Mouse (Mus musculus): Measurements from ENCODE around the gene Acvrl1.
"Not testable (repeated sequence)": the region's sequence is repeated elsewhere in the genome, so short reads cannot be mapped to it uniquely, and the experiment has no call there.

Gene Acvrl1

DNA sequence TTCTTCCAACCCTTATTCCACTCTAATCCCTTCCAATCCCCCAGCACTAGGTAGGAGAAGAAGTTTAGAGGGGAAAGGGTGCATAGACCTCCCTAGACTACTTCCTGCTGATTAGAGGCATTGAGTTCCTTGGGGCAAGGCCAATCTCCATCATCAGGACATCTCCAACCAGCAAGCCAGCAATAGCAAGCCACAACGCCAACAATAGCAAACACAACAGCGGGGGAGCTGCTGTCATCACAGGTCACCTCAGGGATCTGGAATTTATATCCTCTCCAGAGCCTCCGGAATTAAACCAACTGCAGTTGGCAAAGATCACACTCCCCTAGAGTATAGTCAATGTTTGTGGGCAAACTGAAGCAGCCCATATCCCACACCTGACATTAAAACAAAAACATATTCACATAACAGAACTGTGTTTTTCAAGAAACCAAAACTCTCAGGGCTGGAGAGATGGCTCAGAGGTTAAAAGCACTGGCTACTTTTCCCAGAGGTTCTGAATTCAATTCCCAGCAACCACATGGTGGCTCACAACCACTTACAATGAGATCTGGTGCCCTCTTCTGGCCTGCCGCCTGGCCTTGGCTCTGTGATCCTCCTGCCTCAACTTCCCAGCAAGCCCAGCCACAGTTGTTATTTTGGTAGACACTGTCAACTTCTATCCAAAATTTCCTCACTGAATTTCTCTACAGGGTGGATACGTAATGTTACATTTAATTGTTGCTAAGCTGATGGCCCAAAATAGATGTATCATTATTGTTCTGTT is 20.2 kb upstream of the Acvrl1 start:
- no peak for DNase-seq (ENCODE audit: low spot score in 2 of 2)

DNA sequence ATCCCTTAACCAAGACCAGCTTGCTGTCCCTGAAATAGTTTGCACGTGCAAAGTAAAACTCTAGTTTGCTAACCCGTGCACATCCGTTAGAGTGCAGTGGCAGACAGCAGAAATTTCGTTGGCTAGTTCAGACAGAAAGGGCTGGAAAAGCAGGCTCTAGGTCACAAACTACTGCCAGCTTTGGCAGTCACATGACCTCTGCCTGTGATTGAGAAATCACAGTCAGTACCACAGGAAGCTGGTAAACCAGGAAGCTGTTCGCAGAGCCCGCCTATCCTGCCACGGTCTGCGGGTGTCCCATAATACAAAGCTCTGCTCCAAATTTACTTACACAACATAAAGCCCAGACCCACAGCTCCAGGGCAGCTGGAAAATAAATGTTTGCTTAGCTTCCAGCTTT is 15.1 kb upstream of the Acvrl1 start:
- DNase-seq (ENCODE audit: low spot score in 2 of 2) = no peak

DNA sequence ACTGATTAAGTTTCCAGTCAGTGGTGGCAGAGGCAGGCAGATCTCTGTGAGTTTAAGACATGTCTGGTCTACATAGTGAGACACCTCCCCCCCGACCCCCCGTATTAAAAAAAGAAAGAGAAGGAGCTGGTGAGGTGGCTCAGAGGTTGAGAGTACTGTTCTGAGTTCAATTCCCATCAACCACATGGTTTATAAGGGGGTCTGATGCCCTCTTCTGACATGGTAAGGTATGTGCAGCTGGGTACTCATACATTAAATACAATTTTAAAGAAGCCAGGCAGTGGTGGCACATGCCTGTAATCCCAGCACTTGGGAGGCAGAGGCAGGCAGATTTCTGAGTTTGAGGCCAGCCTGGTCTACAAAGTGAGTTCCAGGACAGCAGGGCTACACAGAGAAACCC is 14.5 kb upstream of the Acvrl1 start:
- DNase-seq (ENCODE audit: low spot score in 2 of 2) = not testable (repeated sequence)

DNA sequence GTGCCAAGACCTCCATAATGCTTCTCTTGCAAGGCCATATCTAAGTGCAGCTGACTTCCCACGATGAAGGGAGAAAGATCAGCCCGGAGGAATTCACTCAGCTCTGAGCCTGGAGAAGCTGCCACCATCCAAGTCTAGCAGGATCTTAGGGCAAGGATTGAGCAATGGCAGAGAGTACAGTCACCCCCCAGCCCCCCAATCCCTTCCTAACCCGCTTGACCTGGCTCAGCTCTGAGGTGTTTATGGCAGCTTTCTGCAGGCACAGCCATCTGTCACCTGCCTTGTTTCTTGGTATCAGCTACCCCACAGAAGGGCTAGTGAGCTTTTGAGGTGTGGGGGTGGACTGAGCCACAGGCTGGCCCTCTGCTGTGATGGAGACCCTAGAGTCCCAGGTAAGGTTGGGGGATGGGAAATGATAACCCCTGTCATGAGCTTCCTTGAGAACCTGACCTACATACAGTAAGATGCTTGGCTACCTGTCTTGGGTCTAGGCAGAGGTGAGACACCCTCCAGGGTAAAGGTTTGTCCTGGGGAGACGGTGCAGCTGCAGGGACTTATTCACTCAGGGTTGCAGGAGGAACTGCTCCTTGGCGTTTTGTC is 12.7 kb upstream of the Acvrl1 start, which contains the start of gene Ankrd33:
Ankrd33 (plus strand) TSS at position 245 of the 600 bp plus-strand sequence.
- no peak for DNase-seq (ENCODE audit: low spot score in 2 of 2)

DNA sequence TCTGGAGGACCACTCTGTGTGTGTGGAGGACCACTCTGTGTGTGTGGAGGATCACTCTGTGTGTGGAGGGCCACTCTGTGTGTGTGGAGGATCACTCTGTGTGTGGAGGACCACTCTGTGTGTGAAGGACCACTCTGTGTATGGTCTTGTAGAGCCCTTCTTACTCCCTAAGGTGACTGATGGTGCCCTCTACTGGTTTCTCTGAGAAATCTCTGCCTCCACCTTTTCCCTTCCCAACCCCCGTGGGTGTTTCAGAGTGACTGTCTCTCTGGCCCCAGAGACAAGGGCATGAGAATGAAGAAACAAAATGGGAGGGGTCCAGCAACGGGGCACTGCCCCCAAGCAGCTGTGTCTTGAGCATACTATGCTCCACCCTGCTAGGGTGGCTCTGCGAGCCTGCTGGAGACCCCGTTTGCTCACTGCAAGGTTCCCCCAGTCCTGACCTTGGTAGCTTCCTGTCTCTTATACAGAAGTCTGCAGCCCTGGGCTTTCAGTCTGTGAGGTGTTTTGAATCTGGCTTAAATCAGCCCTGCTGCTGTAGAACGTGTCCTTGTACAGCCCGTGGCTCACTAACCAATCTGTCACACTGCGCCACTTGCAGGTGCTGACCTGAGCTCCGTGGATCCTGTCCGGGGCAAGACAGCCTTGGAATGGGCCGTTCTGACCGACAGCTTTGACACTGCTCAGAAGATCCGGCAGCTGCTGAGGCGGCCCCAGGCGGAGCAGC is 9.8 kb upstream of the Acvrl1 start:
- DNase-seq (ENCODE audit: low spot score in 2 of 2) = no peak

DNA sequence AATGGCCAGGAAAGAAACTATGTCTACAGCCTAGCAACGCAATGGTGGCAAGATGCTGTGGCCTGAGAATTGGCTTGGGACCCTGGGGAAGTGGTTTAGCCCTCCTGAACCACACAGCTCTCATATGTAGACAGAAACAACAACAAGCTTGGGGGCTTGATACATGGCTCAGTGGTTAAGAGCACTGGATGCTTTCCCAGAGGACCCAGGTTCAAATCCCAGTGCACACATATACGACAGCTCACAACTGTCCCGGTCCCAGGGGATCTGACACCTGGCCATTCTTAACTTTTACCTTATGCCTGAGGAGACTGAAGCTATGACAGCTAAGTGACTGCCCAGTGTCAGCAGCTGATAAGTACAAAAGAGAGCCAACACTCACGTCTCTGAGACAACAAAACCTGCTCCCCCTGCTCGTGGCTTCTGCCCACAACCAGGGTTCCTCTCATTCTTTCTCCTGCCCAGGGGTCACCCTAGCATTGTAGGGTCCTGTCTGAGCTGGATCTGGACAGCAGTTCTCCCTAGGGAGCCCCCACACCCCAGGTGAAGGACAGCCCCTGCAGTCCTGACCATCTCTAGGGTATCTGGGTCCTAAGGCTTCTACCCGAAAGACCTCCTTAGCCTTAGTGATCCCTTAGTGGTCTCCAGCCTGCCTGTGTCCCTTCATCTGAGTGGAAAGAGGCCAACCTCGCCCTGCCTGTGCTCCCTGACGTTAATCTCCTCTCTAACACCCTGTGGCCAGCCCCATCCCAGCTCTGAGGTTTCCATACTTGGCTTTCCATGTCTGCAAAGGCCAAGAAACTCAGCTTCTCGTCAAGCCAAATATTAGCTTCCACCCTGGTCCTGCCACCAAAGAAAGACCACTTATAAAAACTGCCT is 6.7 kb upstream of the Acvrl1 start:
- no peak for DNase-seq (ENCODE audit: low spot score in 2 of 2)

DNA sequence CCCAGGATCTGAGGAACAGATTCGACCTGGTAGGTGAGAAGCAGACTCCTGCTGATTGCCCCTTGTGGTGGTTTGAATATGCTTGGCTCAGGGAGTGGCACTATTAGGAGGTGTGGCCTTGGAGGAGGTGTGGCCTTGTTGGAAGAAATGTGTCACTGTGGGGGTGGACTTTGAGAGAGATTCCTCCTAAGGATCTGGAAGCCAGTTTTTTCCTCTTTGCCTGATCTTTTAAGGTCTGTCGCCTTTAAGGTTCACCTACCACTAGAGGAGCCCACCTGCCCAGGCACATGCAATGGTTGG is 6.1 kb upstream of the Acvrl1 start:
- no peak for DNase-seq (ENCODE audit: low spot score in 2 of 2)

DNA sequence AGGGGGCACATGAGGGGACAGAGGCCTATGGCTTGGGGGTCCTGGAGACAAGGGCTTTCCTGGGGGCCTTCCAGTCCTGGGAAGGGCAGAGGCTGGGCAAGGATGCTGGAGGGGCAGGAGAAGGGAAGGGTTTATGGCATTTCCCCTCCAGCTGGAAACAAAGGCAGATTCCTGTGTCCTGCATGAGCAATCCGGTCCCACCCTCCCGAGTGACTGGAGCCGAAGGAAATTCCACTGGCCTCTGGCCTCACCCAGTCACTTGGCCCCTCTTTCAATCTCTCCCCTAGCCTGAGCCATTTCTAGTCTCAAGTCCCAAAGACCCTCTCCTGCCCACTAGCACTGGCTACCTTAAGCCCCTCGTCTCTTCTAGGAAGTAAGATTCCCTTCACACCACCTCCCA is 5.1 kb upstream of the Acvrl1 start:
- no peak for DNase-seq (ENCODE audit: low spot score in 2 of 2)

DNA sequence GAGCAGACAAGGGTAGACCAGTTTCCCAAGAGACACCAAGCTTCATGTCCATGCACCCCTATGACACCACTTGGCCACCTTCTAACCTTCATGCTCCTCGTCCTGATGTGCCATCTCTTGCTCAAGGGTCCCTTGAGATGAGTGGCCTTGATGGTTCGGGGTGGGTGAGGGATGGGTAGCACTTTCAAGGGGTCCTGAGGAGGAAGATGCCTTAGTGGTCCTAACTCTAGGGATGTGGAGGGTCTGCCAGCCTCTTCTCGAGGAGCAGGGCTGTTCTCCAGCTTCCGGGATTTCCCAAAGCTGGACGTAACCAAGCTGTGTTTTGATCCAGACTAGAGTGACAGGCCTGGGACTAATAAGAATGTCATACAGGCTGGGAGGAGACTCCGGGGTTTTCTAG is 2.8 kb upstream of the Acvrl1 start:
- no peak for DNase-seq (ENCODE audit: low spot score in 2 of 2)

DNA sequence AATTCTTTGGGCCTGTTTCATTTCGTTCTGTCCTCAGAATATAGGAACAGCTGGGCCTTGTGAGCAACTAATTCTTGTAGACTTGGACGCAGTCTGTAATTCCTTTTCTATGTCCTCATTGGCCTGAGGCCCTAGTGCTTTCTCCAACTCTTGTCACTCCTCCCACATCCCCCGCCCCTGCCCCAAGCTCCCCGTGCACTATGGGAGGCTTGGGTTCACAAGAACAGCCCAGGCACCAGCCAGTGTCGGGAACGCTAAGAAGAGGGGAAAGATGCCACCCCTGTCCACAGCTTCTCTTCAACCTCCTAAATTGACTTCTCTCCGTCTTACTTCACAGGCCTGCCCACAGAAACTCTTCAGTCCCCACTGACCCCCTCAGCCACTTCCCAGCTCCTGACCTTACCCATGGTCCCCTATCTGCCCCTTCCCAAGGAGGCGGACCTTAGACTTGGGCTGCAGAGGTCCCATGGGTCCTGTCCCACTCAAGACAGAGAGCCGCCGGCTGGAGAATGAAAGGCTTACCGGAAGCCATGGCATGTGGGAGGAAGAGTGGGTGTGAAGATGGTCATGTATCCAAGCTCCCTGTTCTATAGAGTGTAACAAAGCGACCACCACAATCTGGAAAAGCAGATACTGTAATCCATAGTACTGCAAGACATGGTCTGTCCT is 1.3 kb upstream of the Acvrl1 start:
- no peak for DNase-seq (ENCODE audit: low spot score in 2 of 2)

DNA sequence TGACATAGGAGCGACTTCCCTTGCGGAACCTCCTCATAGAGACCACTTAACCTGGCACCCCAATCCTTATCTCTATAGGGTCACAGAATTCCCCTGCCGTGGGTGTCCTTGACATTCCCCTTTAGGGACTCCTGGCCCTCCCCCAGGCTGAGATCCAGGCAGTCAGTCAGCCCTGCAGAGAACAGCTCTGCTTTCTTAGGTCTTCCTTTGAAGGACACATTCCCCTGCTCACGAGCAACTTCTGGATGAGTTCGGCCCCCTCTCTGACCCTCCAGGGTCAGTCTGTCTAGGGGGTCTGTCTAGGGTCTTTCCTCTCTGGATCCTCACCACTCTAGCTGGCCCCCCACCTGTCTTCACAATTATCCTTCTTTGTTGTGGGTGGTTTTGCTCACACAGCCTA is 1.1 kb downstream of the Acvrl1 start:
- no peak for DNase-seq (ENCODE audit: low spot score in 2 of 2)

DNA sequence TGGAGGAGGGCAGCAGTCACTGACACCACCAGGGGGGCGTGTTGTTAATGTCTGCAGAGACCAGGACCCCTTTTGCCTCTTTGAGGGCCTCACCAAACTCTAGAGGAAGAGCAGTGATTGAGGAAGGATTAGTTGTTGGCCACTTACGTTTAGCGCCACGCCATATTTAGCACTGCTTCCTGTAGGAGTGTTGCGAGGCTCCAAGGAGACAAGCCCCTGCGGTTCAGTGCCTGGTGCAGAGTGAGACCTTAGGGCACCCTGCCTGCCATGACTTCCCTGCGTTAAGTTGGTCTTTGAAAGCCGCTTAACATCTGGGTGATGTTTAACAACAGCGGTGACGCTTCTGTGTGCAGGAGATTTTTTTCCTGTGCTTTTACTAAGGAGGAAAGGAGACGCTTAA is 3.2 kb downstream of the Acvrl1 start:
- DNase-seq (ENCODE audit: low spot score in 2 of 2) = no peak

DNA sequence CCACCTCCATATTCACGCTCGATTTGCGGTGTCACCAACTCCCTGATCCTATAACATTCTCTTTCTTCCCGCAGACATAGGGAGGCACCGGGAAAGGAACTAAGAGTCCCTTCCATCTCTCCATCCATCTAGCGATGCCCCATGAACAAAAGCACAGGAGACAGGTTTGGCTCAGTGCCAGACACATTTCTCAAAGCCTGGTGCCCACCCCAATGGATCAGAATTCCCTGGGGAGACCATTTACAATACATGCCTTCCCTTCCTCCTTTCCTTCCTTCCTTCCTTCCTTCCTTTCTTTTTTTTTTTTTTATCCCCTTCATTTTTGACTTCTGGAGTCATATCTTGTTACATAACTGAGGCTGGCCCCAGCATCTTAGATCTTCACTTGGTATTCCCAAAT is 3.7 kb downstream of the Acvrl1 start:
- no peak for DNase-seq (ENCODE audit: low spot score in 2 of 2)

DNA sequence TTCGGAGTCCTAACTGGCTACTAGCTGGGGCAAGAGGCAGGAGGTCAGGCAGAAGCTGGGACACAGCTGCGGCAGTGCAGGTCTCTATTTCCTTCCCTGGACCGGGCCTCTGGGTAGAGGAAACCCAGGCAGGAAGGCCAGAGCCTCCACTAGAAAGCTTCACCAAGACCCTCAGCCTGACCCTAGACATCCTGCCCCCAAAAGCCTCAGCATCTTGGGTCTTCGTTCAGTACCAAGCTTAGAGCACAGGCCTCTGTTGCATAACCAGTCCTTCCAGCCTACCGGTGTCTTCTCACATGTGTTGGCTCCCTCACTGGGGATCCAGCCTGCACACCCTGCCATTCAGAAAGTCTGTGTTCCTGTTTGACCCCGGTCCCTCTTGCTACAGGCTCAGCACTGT is 4.4 kb downstream of the Acvrl1 start:
- DNase-seq (ENCODE audit: low spot score in 2 of 2) = no peak

DNA sequence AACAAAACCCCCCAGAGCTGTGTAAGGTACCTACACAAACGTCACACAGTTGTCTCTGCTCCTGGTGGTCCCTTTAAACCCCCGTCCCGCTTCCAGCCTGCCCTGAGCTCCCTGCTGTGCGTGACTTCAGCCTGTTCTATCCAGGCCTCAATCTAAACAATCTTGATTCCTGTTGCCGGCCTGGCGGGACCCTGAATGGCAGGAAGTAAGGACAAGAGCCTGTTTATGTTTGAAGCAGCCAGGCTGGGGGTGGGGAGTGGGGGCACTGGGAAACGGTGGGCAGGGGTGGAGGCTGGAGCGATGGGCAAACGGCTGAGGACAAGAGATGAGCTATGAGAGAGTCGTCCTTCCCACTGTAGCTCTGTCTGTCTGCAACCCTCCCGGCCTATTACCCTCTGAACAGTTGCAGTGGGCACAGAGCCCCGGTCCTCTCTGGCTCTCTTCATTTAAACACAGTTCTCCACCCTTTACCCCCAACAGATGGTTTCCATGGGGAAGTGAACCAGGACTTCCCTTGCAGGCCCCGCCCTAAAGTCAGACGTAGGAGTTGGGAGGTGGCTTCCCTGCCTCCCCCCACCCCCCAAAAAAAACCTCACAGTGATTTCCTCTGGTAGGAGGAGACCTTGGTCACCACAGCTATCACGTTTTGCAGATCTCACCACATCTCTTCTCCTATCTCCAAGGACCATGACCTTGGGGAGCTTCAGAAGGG is 5.8 kb downstream of the Acvrl1 start:
- DNase-seq (ENCODE audit: low spot score in 2 of 2) = no peak

DNA sequence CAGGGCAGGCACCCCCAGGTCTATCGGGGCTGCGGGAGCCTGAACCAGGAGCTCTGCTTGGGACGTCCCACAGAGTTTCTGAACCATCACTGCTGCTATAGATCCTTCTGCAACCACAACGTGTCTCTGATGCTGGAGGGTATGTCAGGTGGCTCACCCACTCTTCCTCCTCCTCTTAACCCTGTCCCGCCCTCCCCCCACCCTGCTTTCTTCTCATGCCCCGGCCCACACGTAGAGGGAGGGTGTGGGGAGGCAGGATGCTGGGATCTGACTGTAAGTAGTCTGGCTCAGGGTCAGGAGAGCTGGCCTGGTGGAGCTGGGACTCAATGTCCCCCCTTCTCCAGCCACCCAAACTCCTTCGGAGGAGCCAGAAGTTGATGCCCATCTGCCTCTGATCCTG is 7.1 kb downstream of the Acvrl1 start:
- DNase-seq (ENCODE audit: low spot score in 2 of 2) = no peak

DNA sequence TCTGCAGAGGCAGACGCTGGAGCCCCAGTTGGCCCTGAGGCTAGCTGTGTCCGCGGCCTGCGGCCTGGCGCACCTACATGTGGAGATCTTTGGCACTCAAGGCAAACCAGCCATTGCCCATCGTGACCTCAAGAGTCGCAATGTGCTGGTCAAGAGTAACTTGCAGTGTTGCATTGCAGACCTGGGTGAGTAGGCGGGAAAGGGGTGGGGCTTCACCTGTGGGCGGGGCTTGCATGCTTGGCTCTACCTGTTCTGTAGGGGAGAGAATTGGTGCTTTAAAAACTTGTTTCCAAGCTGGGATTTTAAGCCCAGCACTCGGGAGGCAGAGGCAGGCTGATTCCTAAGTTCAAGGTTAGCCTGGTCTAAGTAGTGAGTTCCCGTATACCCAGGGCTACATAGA is 9.1 kb downstream of the Acvrl1 start:
- no peak for DNase-seq (ENCODE audit: low spot score in 2 of 2)

DNA sequence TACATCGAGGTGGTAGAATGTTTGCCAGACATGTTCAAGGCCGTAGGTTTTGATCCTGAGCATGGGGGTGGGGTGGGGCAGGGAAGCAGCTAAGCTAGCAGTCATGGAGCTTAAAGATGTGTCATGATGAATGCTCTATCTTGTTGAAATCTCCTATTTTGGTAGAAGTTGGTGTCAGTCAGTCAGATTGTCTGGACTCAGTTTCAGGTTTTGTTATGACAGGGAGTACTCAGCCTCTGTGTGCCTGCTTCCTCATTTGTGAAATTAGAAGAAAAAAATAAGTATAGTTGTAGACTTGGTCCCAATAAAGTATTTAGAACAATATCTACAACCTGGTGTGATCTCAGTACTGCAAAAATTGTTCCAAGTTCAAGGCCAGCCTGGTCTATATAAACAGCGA is 10.4 kb downstream of the Acvrl1 start:
- no peak for DNase-seq (ENCODE audit: low spot score in 2 of 2)

DNA sequence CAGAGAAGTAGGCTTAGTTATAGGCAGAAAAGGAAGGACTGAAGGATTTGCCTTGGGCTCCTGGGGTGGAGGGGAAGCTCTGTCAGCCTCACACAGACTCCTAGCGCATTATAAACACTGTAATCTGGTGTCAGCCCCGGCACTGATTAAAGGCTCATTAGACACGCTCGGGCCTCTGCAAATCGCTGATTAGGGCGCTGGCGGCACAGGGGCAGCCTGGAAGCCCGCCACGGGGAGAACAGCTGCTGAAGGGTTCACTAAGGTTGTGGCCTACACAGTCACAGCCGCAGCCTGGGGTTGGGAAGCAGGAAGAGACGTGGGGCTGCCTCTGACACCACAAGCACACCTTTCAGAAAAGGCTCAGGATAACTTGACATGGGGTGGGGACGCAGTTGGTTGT is 11.6 kb downstream of the Acvrl1 start:
- DNase-seq (ENCODE audit: low spot score in 2 of 2) = no peak

DNA sequence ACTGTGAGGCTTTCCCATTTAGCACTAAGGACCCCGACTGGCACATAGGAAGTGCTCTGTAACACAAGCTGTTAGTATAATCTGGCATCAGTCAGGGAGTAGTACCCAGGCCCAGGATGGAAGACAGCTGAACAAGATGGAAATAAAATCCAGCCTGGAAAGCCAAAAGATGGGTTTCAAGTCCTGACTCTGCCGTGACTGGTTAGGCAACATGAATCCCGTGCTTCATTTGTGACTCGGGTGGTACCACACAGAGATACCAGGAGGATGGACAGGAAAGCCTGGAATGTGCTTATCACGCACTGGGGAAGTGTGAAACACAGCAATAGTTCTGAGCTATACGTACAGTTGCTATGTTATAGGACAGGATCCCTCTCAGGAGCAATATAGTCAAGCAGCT is 12.3 kb downstream of the Acvrl1 start:
- DNase-seq (ENCODE audit: low spot score in 2 of 2) = no peak

DNA sequence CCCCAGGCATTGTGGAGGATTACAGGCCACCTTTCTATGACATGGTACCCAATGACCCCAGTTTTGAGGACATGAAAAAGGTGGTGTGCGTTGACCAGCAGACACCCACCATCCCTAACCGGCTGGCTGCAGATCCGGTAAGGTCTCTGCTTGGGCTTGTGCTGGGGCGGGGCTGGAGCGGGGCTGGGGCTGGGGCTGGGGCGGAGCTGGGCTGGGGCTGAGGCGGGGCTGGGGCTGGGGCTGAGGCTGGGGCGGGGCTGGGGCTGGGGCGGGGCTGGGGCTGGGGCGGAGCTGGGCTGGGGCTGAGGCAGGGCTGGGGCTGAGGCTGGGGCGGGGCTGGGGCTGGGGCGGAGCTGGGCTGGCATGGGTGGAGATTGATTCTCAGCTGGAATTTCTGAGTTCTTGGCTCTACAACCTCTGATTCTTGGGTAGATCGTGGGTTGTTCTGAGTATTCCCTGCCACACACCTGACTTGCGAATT is 12.8 kb downstream of the Acvrl1 start:
- DNase-seq (ENCODE audit: low spot score in 2 of 2) = no peak

All from cerebellum, postnatal 4 days (tissue).